Comparison of ENCODE assay signal across 10 mouse cellular contexts in the genomic region with DNA sequence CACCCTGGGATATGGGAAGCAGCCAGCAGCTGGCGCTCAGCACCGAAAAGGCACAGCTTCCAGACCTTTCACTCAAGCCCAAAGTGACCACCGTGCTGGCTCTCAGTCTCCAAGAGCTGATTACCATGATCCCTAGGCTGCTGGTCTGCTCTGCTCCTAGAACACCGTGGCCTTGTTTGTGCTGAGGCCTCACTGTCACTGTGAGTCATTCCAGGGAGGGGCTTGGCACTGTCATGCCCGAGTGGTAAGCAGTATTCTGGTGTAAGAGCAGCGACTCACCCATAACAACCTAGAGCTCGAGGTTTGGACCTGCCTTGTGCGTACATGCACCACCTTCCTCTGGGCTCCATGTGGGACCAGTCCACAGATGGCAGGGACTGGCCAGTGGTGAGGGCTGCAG.
DNase-seq lines count a peak whose midpoint lies in the region; ATAC-seq and TF ChIP-seq lines count a peak whose summit lies in the region.
"Had no signal": no experiment of that assay in that cellular context is flagged by ENCODE, and none has a peak within 500 bp of the region (broad histone marks: within the 10 kb centered on the region; RNA-seq: fewer than 3 reads in every experiment).

No protein-coding gene starts in this region.

- H3K4me3 ChIP-seq in kidney, embryonic 15.5 days (replicated peaks) = no peak overlapping the region
- H3K4me3 ChIP-seq in heart, postnatal 0 days (ENCODE audit: low read depth, low read length) = no peak overlapping the region
- H3K4me3 ChIP-seq: forebrain, embryonic 12.5 days had no signal

- no peak overlapping the region for H3K9ac ChIP-seq in kidney, embryonic 15.5 days
- H3K9ac ChIP-seq in heart, postnatal 0 days (replicated peaks; ENCODE audit: low read depth, low read length) = no peak overlapping the region
- H3K9ac ChIP-seq: forebrain, embryonic 12.5 days had no signal

- H3K4me1 ChIP-seq in kidney, embryonic 15.5 days = peaks cover 30% of the 10 kb centered on the region
- H3K4me1 ChIP-seq in heart, postnatal 0 days (ENCODE audit: control insufficient read depth, insufficient read depth) = no peaks in the 10 kb centered on the region

- no peaks in the 10 kb centered on the region for H3K9me3 ChIP-seq in kidney, embryonic 15.5 days (replicated peaks)
- H3K9me3 ChIP-seq in heart, postnatal 0 days (replicated peaks; ENCODE audit: control insufficient read depth, low read length) = no peaks in the 10 kb centered on the region
- H3K9me3 ChIP-seq: forebrain, embryonic 12.5 days had no signal

- DNase-seq in kidney, adult 9 months = no peak
- peak; percentile 98 for DNase-seq in 3T3-L1 (ENCODE audit: low read depth, low spot score)
- DNase-seq in adrenal gland, adult 8-10 months = peak; percentile 91
- peak; percentile 26 for DNase-seq in heart, postnatal 0 days (ENCODE audit: low spot score)
- DNase-seq in right cerebral cortex, postnatal 25 days = no peak
- no peak for DNase-seq in thymus, postnatal 4 days
- DNase-seq in layer of hippocampus, postnatal 25 days (ENCODE audit: extremely low spot score in 1 of 2, low spot score in 1 of 2) = no peak
- DNase-seq: thymus, adult 2 months had no signal

- peak; percentile 47 for ATAC-seq in kidney, embryonic 15.5 days (replicated peaks; ENCODE audit: low FRiP score)
- peak; percentile 53; the same call in 1 of the 2 replicates for ATAC-seq in heart, postnatal 0 days (ENCODE audit: insufficient read depth, low read depth)

- H3K36me3 ChIP-seq in kidney, embryonic 15.5 days = 0 out of 2 replicates have a peak, but pooled peaks cover 7% of the 10 kb centered on the region
- peaks cover 13% of the 10 kb centered on the region for H3K36me3 ChIP-seq in heart, postnatal 0 days (replicated peaks; ENCODE audit: control insufficient read depth, insufficient read depth, low read length)

- no peak for TF ChIP-seq EP300 in heart, postnatal 0 days (IDR thresholded peaks at IDR 0.05; ENCODE audit: low read depth)

- H3K27me3 ChIP-seq in kidney, embryonic 15.5 days = no peaks in the 10 kb centered on the region
- no peaks in the 10 kb centered on the region for H3K27me3 ChIP-seq in heart, postnatal 0 days (ENCODE audit: control insufficient read depth, insufficient read depth, low read length)
- H3K27me3 ChIP-seq: forebrain, embryonic 12.5 days had no signal

- WGBS in kidney, embryonic 15.5 days = 53% methylated on average over 8 of the region's 8 CpGs
- 51% methylated on average over 8 of the region's 8 CpGs for WGBS in heart, postnatal 0 days

- no peak for TF ChIP-seq CTCF in heart, postnatal 0 days (IDR thresholded peaks at IDR 0.05; ENCODE audit: low read depth)

- H3K27ac ChIP-seq in kidney, embryonic 15.5 days = no peak overlapping the region
- no peak overlapping the region for H3K27ac ChIP-seq in heart, postnatal 0 days (ENCODE audit: low read depth)
- H3K27ac ChIP-seq: forebrain, embryonic 12.5 days had no signal

- no peak overlapping the region for H3K4me2 ChIP-seq in kidney, embryonic 15.5 days
- no peak overlapping the region for H3K4me2 ChIP-seq in heart, postnatal 0 days (ENCODE audit: low read depth, low read length)
- H3K4me2 ChIP-seq: forebrain, embryonic 12.5 days had no signal

Comparison
In these comparisons a context has a peak if more than half of its experiments do, and no peak if none do; other contexts are left out.
1. DNase-seq: peak in 3T3-L1 (single experiment), adrenal gland, adult 8-10 months (single experiment) and heart, postnatal 0 days (single experiment); none in kidney, adult 9 months (single experiment), right cerebral cortex, postnatal 25 days (single experiment), thymus, postnatal 4 days (single experiment) and layer of hippocampus, postnatal 25 days (0 of 2).